Mouse (Mus musculus): Measurements from ENCODE around the gene Tha1.
A peak's percentile ranks its signal among the peaks of the same experiment; 100 is the strongest.
"Not testable (repeated sequence)": the region's sequence is repeated elsewhere in the genome, so short reads cannot be mapped to it uniquely, and the experiment has no call there.

Tha1 gene

DNA sequence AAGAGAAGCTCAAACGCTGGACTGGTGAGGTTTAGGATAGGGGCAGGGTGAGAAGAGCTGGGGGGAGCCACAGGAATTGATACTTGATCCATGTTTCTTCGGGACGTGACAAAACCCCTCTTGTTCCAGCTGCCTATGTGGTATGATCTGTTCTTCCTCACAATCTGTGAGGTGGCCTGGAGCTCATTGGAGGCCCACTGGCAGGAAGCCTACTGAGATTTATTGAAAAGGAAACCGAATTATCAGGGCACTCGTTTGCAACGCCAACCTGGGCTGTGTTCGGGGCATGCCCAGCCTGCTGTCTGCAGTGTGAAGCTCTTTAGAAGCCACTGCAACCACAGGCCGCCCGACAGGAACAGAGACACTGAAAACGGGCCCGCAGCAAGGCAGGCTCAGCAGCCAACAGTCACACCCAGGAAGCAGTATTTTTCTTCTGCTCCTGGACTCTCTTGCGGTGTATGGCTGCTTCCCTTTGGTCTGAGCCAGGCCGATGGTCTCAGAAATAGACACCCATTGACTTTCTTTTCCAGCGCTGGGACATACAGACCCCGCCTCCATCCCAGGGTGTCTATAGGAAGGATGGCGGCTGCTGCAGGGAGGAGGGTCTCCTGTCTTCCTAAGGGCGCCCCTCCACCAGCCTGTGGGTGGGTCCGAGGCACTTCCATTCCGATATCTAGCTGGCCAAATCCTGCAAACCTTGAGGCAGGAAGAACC lies 24.9 kb downstream of the Tha1 start:
- no peak for DNase-seq

DNA sequence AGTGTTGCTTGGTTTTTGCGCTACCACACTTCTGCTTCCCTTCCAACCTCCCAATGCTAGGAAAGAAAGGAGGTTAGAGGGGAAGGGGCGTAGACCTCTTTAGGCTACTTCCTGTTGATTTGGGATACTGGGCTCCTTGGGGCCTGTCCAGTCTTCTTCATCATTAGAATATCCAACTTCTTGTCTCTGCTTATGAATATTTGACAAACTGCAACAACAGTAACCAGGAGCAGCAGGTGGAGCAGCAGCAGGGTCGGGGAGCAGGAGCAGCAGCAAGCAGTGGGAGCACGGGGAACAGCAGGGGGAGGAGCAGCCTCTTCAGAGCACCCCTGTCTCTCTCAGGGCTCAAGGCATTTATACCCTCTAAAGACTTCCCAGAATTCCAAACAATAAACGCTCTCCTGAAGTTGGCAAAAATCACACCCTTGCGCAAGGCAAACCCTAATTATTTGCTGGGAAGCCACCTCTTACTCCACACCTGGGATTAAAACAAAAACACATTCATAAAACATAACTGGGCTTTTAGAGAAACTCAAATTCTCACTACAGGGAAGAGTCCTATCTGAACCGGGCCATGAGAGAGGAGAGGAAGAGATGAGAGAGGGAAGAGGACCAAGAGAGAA lies 25.6 kb downstream of the Tha1 start:
- no peak for DNase-seq

GRCm38 (mm10) chr11:117846640-117847039 lies 26.6 kb downstream of the Tha1 start:
- no peak for DNase-seq

- no peak for DNase-seq
Observed at GRCm38 (mm10) chr11:117845651-117846050, 27.6 kb downstream of the Tha1 start.

- no peak for DNase-seq
Observed at GRCm38 (mm10) chr11:117844997-117845396, 28.3 kb downstream of the Tha1 start.

DNA sequence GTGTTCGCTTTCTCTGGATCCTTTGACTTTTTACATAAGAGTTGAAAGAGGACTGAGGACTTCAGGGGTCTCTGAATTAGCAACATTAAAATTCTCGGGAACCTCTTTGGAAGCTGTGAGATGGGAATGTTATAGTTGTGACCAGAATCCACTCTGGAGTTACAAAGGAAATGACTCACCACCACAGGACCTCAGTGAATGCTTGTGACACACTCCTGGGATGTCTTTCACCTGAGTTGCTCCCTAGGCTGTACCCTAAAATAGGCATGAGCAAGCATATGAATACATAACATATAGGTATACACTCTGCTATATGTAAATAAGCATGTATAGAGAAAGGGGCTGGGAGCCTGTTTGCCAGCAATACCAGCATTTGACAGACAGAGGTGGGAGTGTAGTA lies 29.8 kb downstream of the Tha1 start:
- no peak for DNase-seq

DNA sequence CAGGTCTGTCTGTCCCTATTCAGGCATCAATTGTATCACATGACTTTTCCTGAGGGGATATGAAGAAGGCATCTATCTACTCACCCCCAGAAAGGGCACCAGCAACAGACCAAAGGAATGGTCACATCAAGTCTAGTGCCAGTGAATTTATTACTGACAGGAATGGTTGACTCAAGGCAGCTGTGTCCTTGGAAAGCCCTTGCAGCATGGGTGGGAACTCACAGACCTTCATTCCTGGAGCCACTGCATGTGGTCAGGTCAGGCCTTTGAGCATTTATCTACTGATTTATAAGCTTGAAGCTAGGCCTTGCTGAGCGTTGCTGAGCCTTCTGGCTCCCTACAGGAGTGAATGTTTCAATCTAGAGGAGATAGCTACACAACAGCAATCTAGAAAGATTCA lies 32.4 kb downstream of the Tha1 start:
- no peak for DNase-seq

- no peak for DNase-seq
Observed at GRCm38 (mm10) chr11:117839021-117839420, 34.3 kb downstream of the Tha1 start.

DNA sequence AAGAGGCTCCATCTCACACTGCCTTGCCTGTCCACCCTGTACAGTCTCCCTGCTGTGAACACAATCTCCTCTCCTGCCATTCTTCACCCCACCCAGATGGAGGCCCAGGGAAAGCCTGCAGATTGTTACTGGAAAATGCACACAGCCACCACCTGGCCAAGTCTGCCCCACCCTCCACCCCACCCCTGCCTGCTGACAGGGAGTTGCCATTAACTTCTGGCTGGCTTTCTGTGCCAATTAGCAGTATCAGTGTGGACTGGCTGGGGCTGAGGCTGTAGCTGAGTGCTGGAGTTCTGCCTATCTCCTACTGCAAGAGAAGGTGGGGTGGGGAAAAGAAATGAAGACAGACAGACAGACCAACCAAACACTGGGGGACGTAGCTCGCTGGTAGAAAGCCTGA lies 34.7 kb downstream of the Tha1 start:
- DNase-seq: no peak

DNA sequence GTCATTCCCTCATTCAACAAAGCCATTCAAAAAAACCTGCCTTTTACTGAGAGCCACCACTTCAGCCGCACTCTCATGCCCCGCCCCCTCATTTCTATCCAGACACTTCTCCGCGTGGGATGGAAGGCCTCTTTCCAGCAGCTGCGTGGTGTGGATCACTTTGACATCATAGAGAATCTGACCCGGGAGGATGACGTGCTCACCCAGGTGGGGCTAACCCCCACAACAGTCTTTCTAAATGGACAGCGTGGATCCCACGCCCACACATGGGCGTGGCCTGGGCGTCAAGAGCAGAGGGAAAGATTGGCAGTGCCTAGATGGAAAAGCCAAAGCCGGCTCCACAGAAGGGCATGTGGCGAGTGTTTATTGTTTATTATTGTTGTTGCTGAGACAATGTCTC lies 37.0 kb downstream of the Tha1 start:
- DNase-seq: no peak

GRCm38 (mm10) chr11:117834086-117834485 lies 39.2 kb downstream of the Tha1 start:
- no peak for DNase-seq

DNA sequence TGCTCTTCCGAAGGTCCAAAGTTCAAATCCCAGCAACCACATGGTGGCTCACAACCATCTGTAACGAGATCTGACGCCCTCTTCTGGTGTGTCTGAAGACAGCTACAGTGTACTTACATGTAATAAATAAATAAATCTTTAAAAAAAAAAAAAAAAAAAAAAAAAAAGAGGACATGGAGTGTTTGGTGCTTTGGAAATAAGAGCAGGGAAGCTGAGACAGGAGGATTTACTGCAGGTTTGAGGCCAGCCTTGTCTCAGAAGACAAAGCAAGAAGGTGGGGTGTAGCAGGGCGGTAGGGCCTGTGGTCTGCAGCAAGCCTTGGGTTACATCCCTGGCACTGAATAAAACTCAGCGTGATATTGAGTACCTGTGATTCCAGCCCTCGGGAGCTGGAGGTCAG lies 39.8 kb downstream of the Tha1 start:
- DNase-seq: not testable (repeated sequence)

DNA sequence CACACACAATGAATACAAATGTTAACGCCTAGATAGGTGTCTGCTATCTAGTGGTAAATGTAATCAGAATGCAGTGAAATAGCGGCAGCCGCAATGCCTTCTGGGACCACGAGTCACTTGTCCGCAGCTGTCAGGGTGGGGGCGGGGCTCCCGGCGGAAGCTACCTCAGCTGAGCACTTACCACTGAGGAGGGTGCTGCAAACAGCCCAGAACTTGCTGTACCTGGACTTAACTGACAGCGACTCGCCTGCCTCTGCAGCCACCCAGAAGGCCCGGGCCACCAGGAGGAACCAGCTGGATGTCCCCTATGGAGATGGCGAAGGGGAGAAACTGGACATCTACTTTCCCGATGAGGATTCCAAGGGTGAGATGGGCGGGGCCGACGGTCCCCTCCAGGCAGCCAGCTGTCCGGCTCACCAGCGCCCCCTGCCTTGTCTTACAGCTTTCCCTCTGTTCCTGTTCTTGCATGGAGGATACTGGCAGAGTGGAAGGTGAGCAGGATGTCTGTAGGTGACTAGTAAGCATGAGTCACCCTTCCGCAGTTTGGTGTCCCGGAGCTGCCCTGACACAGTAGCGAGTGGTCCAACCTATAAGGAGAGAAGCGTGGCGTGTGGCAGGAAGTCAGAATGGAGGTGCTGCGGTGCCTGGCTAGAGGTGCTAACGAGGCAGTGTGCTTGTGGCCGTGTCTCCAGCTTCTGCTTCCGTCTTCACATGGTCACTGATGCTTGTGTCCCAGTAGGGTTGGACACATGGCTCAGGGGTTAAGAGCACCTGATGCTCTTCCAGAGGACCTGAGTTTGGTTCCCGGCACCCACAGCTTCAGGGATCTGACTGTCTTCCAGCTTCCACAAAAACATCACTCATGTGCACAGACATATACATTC lies 41.0 kb downstream of the Tha1 start:
- DNase-seq: peak; percentile 50 to 61

DNA sequence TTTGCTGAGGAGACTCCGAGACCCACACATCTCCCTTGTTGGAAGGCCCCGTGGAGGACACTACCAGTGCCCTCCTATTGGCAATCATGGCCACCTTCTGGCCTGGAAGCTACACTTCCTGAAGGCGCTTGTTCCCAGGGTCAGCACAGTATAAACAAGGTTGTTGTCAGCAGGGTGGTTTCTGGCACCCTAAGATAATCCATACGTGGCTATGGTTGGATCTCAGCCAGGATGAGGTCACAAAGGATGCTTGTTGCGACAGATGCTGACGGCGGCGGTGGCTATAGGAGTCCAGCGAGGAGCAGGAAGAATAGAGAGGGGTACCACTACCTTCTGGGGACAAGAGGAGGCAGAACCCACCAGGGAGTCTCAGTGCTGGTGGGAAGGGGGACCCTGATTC lies 42.9 kb downstream of the Tha1 start:
- no peak for DNase-seq

- DNase-seq: no peak
Observed at GRCm38 (mm10) chr11:117829671-117830215, 43.5 kb downstream of the Tha1 start.

DNA sequence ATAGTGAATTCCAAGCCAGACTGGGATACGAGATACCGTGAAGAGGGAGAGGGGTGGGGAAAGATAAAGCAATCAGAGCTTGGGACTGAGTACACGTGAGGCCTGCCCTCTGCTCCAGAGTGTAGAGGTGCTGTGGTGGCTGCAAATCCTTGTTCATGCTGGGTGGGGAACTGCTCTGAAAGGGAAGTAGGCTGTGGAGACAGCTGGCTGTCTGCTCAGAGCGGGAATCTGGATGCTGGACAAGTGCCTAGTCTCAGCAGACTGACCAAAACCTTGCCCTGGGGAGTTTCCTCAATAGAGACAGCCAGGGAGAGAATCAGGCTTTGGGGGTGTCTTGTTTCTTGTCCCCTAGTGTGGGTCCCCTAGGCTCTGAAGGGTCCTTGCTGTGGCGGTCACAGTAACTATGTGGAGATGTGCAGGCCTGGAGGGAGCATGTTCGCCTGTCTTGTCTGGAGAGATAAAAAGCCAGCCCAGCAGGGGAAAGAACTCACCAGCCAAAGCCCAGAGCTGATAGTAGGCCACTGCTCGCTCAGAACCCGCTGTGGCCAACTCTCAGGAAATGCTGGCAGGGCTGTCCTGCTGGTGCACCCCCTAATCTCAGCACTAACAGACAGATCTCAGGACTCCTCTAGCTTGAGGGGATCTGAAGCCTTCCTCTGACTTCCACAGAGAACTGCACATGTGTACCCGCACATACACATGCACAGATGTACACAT lies 44.2 kb downstream of the Tha1 start:
- no peak for DNase-seq

GRCm38 (mm10) chr11:117828149-117828887 lies 45.0 kb downstream of the Tha1 start:
- no peak for DNase-seq

DNA sequence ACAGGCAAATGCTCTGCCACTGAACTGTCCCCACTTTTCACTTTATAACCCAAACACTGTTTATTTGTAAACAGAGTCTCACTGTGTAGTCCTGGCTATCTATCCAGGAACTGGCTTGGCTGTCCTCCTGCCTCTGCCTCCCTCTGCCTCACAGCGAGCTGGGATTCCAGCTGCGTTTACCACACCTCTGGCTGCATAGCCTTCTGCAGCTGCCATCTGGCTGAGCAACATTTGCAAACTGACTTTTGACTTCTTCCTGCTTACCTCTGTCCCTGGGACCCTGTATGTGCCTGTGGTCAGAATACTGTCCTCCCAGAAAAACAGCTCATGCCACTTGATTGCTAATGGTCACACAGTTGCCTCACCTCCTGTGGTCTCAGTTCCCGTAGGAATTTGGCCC lies 45.9 kb downstream of the Tha1 start:
- no peak for DNase-seq

GRCm38 (mm10) chr11:117826916-117827315 lies 46.4 kb downstream of the Tha1 start:
- DNase-seq: no peak

DNA sequence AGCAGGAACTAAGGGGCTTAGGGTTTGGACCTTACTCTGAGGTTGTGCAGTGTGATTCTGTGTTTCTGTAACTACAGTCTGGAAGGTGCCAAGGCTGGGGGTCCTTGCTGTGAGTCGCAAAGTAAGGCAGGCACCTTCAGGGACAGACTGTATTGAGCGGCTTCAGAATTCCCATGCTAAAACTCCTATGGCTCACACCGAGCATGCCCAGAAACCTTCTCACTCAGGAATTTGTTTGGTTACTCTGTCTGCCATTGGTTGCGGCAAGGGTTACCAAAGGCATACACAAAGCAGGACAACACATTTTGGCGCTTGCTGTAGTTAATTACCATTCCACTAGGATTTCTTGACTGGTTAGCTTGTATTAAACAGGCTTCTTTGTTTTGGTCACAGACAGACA lies 47.1 kb downstream of the Tha1 start:
- no peak for DNase-seq

DNA sequence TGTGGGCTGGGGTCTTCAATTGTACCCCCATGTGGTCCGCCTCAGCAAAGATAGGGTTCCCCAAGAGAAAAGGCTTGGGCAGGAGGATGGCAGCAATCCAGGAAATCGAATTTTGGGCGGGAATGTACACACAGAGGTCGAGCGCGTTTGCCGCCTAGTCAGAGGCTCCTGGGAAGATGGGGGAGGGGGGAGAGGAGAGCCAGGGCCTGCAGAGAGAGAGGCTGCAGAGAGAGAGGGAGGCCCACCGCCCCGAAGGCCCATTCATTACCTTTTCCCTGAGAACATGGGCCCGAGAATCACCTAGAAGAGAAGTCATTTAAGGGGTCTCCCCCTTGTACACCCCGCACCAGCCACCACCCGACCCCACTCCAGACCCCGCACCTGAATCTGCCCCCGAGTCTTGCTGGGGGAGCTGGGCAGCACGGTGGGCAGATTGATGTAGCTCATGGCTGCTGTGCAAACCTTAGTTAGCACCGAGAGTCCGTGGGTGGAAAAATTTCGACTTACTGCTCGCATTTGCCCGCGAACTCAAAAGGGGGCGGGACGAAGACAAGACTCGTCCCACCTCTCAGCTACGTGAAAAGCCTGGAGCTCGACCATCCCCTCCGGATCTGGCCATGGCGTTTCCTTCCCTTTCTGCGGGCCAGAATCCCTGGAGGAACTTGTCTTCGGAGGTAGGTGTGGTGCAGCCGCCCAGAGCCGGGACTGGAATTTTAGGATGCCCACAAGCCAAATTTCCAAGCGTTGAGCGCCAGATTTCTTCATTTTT lies 47.8 kb downstream of the Tha1 start, which contains the start of the genes Afmid and Tk1:
Gene Afmid, plus strand, starts transcription at position 592 of the 769 bp plus-strand sequence.
Gene Tk1, minus strand, starts transcription at position 760 of the 769 bp plus-strand sequence.
- DNase-seq: no peak

All from cerebellum, adult 18-20 months (tissue).